Mouse (Mus musculus) embryo, embryonic 11 days (tissue): ENCODE data around the gene Sema5a.

Experiments used
- DNase-seq: peaks from one replicate; pipeline ENCODE4 v3.0.0-alpha.2; 2015

Sema5a gene

DNA sequence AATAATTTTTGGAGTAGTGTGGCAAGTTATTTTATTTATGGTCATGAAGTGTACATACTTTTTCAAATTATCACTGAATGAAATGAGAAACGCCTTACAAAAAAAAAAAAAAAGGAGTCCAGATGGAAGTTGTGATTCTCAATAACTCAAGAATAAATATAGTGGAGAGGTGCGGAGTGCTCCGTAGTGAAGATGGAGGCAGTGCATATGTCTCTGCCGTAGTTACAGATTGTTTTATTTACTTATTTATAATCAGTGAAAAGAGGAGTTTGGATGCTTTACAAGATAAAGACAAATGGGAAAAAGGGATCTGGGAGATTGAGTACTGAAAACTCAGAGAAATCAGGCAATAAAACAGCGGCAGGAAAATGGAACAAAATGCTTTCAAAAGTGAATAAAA, 131.7 kb downstream of the Sema5a start:
- no peak for DNase-seq

DNA sequence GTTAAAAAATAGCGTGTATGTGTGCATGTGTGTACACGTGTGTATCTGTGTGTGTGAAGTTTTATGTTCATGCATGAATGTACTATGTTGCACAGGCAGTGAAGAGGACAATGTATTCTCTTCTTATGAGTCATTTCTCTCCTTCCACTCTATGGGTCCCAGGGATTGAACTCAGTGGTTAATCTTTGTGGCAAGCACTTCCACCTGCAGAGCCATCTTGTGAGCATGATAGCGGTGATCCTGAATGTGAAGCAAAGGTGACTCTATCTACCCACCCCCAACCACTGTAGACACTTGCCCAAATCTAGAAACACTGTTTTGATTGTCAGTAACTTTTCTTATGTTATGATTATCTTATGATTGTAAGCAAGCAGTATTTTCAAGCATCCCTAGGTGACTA, 133.2 kb downstream of the Sema5a start:
- no peak for DNase-seq

DNA sequence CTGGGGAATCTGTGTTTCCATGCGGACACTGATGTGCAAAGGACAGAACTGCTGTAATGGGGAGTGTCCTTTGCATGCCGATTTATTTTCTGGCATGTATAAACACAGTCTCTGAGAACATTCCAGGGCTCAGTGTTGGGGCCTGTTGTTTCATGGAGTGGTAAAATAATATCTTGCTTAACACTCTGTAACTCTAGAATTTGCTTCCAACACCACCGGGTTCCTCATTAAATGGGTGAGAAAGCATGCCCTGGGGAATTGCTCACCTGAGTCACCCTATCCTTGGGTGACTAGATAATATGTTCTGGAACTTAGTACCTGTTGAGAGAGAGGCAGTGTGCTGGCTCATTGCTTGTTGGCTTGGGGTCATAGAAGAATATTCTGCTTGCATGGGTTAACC, 135.7 kb downstream of the Sema5a start:
- no peak for DNase-seq

DNA sequence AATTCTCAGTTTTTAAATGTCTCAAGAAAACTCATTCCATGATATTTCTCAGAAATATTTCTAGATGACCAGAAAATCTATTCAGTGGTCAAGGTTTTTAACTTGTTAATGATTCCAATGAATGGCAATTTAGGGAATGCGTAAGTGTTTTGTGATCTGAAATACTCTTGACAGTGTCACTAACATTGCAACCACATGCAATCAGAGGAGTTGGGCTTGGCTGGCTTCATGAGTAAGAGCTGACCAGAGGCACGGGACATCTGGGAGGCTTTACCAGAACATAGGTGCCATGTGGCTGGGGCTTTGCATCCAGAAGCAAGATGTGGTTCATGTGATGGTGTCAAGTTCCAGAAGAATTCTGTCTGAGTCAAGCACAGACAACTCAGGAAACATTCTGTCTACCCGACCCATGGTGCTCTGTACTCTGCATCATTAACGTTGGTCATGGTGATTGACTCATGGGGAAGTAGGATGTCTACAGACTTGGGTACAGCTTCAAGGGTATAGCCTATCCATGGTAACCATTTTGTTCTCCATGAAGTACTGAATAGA, 138.4 kb downstream of the Sema5a start:
- DNase-seq = no peak

DNA sequence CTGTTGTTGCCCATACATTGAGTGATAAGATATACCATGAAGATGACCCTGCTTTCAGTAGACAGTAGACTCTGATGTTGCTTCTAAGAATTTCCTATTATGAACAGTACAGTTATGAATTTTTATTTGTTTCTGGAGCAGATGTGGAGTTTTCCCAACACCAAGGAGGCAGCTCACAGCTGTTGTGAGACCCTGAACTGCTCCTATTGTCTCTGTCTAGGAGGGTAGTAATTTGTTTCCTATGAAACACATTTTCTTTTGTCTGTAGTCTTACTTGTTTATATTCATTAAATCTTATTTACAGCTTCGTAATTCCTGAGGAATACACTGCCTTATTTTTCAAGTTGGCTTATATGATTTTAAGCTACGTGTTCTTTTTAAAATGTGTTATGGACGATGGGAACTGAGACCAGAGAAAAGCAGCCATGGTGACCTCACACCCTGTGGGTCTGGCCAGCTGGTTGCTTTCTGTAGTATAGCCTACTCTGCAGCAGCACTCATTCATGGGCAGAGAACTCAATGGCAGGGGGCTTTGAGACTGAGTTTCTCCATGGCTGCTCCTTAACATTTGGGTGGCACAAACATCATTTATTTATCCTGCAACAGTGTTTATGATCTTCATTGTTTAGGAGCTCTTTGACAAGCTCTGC, 151.8 kb downstream of the Sema5a start:
- DNase-seq = no peak

DNA sequence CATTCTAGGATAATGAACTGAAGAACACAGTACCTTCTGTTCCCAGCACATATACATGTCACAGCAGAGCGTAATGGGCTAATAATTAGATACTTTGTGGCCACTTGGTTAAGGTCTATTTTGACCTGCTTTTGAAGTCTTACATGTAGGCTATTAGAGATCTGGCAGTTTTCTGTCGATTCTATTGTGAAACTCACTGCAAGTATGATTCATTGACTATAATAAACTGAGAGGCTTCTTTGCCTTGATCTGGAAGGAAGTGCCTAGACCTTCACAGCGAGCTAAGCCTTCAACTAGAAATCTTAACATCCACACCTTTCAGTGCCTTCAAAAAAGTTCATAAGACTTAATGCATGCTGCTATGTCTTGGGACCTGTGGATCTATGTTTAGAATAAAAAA, 152.5 kb downstream of the Sema5a start:
- DNase-seq = no peak

DNA sequence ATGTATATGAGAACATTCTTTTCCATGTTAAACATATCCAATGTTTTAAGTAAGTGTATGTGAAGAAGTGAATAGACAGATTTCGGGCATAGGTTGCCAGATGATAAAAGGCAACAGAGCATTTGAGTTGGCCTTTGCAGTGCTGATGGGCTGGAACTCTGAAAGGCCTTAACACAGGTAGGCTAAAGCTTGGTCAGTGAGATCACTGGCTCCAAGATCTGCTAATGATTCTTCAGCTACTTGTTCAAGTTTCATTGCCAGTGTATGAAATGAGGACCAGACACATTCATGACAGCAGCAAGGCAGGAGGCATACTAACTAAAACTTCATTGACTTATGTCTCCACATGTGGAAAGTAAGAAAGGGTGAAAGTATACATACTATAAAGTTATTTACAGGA, 154.1 kb downstream of the Sema5a start:
- DNase-seq = no peak

DNA sequence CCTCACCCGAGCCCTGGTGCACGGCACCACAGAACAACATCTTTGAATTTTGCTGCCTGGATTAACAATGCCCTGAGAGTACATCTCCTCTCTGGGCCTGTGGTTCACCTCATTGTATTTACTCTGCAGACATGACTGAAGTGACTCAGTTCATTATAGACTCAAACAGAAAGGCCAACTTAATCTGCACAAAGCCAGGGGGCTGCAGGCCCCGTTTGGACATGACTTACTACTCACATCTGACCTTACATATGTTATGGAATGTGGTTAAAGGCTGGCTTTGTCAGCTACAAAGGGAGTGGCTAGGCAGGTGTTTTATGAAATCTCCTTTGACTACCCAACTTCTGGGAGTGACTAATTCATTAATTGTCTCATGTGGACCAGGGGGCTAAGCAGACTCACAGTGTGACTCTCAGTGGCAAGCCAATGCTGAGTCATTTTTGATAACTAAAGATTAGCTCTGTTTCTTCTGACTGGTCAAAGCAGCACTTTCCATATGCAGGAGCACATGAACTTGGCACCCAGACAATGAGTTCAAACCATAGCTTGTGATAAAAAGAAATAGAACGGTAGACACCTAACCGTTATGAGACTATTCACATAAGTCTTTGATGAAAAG, 157.4 kb downstream of the Sema5a start:
- no peak for DNase-seq

DNA sequence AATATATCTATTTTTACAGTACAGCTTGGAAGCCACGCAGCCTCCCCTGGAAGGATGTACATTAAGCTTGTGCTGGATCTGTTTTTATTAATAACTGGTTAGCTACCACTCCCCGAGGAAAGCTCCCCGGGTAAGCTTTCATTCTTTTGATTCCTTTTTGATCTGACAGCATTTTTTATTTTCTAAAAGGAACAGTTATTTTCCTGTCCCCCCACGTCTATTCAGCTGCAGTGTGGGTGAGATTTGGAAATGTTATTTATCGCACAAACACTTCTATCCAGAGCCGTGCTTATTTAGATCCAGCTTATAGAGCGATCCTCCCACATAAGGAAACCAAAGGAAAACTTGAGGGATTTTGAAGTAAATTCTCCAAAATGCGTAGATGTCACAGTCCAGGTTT, 158.7 kb downstream of the Sema5a start:
- DNase-seq = no peak

DNA sequence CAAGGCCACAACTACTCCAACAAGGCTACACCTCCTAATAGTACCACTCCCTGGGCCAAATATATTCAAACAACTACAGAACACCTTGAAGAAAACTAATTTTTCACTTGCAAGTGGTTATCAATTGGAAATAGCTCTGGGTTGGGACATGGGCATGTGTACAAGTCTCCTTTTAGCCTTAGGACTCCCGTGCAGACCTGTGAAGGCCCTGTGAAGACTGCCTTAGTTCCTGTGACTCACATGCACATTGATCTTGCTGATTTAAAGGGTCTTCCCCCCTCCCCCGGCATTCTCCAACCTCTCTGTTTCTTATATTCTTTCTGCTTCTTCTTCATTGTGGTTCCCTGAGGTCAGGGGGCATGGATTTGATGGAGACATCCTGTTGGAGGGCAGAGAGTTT, 161.8 kb downstream of the Sema5a start:
- DNase-seq = no peak

DNA sequence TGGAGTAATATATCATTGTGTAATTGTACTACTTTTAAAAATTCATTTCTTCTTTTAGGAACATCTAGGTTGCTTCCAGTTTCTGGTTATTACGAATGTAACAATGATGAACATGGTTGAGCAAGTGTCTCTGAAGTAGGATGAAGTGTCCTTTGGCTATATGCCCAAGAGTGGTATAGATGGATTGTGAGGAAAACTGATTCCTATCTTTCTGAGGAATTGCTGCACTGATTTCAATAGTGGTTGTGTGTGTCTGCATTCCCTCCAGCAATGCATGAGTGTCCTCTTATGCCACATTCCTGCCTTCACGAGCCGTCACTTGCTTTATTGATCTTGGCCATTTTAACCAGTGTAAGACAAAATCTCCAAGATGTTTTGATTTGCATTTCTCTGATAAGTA, 163.2 kb downstream of the Sema5a start:
- DNase-seq = no peak

DNA sequence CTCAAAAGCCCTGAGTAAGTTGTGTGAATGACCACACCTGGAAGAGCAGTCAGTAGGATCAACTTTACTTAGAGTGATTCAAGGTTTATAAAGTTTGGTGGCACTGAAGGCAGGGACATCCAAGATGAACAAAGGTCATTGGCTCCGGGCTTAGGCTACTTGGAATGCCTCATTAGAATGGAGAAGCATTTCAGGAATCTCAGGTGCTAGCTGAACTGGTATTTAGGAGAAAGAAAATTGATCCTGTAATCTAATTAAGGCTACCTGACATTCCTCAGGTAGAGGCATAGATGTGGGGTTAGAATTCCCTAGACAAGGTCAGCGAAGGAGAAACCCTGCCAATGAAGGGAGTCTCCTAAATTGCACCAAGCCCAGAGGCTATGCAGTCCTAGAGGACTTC, 171.7 kb downstream of the Sema5a start:
- no peak for DNase-seq

DNA sequence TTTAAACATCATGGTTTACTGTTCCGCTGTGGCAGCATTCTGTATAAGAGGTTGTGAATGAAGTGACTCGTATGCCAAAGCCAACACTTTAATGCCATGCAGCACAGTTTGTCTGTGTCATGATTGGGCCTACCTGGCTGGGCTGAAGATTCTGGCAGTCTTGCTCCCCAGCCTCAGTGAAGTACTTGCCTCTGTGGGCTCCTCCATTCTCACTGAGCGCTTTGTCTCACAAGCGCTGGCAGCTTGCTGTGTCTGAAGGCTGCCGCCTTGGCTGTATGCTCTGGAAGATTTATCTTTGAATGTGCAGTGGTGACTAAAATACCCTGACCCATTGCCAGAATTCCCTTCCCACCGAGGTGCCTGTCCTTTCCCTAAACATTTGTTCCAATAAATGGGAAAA, 178.0 kb downstream of the Sema5a start:
- DNase-seq = no peak

DNA sequence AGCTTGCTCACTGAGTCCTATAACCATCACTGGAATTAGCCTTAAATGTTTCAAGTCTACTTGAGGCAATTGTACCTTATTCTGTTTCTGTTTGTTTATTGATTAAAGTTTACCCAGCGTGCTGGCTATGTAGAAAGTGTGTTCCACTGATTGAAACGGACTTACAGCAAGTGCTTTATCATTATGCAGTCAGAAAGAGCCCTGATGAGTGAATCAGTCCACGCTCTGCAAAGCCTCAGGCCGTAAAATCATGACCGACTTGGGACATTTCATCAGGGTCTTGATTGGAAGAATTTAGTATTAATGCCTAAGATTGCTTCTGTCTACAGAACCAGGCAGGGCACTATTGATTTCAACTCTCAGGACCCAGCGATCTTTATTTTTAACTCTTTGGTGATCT, 178.5 kb downstream of the Sema5a start:
- no peak for DNase-seq

DNA sequence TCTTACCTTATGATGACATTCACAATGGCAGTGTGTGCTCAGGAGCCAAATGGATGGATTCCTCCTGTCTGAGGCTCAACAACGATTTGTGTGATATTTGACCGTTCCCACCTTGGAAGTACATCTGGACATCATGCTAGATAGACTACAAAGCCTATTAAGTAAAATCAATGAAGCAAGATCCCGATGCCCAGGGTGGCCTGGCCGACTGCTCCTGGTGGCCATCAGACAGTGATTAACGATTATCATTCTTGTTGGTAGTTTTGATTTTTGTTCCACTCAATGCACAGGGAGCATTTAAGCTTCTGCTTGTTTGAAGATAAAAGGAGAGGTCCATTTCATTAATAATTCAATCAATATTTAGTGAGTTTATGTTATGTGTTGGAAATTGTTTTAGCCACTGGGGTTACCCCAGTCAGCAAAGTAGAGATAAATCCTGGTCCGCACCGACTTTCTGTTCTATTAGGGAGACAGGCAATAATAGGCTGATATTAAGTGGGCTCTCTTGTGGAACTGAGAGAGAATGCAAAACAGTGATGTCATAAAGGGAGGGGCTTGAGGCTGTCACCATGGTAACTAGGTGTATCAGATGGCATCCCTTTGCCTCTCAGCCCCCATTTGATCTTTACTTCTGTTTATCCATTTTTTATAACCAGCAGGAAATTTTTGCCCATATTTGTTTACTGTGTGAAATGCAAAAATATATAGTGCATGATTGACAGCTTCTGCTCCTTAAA, 182.7 kb downstream of the Sema5a start:
- DNase-seq = peak; percentile 17

DNA sequence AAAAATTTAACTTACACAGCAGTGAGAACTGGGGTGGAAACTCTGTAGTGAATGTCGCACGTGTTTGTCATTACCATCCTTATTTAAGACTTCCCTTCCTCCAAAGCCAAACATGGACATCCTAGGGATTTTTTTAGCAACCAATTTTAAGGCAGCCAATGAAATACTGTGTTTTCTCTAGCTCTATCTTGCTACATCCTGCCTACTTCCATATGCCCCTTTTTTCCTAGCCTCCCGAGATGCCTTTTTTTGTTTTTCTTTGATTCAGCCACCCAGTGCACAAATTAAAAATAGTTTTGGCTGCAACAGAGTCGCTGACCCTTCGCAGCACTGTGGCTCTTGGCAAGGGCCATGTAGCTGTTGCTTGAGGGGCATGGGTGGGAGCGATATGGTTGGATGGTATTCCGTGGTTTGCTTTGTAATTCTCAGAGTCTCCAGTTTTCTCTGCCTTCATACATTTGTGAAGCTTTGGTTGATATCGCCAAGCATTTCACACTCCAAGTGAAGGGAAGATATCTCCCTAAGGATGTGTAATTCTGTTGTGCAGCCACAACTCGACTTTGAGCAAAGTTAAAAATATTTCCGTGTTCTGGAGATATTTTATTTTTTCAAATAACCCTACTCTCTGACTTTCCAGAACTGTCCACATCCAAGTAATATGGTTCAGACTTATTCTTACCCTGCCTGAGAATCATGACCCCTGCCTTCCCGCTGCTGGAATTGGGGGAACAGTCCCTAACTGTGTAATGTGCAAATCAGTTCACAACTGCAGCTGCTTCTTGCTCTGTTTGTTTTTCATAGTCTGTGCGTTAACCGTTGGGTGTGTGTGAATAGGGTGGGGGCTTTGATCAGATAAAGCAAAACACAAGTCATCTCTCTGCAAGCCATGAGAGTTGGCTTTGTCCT, 188.6 kb downstream of the Sema5a start:
- peak; percentile 63 for DNase-seq

DNA sequence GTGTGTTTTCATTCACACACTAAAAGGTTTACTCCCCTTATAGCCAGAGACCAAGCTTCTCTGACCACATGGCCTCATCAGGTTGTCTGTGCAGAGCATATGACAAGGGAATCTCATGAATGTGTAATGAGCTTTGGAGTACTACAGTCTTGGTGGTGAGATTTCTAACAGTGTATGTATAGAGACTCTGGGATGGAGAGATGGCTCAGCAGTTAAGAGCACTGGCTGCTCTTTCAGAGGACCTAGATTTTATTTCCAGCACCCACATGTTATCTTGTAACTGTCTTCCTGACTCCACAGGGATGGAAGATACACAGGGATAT, 189.2 kb downstream of the Sema5a start:
- DNase-seq = peak; percentile 19

DNA sequence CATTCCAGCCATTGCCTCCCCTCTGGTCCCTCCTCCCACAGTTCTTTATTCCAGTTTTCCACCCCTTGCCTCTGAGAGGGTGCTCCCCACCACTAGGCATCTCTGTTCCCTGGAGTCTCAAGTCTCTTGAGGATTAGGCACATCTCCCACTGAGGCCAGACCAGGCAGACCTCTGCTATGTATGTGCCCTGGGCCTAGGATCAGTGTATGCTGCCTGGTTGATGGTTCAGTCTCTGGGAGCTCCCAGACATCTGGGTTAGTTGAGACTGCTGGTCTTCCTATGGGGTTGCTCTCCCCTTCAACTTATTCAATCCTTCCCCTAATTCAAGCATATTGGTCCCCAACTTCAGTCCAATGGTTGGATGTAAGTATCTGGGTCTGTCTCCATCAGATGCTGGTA, 189.7 kb downstream of the Sema5a start:
- DNase-seq = no peak

DNA sequence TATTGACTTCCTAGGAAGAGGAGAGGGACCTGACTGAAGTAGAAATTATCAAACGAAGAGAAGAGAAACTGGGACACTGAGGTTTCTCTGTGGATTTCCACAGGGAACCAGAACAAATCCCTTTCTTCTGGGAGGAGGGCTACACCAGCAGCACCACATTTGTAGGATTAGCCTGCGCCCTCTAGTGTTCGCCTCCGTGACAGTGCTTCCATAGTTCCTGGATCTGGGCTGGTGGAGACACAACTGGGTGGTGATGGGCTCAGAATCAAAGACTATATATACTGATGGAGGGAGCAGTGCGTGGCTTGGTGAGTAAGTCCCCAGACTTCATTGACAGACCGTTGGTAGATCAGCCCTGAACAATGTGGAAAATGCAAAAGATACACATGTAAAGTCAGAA, 193.0 kb downstream of the Sema5a start:
- DNase-seq = peak; percentile 84

DNA sequence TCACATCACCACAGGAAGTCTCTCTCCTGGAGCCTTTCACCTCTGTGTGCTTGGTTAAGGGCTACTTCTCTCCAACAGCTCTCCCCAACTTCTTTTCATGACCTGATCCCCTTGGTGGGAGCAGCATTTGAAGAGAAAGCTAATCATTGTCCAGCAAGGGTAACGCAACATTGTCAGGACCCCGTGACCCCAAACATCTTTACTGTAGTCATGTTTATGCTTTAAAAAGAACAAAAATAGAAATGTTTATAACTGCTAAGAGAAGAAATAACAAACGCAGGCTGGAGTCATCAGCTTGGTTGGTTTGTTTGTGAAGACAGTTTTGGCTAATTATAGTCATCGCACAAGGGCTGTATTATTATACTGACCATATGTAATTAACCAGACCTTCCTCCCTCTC, 198.1 kb downstream of the Sema5a start:
- no peak for DNase-seq

DNA sequence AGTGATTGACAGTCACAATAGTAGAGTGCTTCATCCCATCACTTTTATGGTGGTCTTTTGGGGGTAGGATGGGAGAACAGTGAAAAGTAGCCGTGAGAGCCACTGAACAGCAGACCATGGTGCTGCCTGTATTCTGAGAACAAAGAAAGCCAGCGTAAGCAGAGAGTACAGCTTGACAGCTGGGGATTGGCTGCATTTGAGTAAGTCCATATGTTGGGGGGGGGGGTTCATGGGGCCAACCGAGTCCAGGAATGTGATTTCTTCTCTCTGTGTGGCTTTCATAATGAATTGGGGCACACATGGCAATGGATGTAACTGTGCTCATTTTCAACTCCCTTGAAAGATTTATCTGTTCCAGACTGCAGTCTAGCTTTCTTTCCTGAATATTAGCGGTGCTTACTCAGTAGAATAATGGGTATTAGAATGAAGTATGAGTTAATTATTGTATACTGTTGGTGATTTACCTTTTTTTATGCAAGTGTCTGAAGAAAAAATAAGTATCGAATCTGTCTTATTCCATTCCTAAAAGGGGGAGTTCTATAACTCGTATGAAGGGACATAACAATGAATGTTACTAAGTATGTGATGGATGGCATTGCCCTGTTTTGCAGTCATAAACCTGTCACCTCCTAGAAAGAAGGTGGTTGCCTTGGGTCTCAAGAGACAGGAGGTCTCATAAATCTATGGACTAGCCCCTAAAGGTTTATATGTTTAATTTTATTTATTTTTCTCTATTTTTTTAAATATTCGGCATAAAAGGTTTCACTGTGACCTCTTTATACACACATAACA, 203.1 kb downstream of the Sema5a start:
- DNase-seq = peak; percentile 67

DNA sequence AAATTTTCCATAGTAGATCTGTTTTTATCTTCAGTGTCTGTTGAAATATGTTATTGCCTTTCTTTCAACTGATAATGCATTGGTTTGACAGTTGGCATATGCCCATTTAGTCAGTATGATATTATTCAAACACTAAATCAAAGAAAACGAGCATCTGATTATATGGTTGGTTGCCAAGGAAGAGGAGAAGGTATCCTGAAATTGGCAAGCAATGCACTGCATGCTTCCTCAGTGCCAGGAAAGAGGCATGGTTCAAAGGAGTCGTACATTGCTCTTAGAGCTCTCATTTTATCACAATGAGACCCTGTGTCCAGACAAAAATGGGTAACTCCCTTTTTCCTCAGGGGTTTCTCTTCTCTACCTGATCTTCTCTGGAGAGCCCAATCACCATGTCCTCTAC, 214.4 kb downstream of the Sema5a start:
- DNase-seq = no peak
